Mouse (Mus musculus): ENCODE data around the gene Gatad2b. TPM values are rescaled to one million over a fixed set of nuclear protein-coding genes. Genes with fewer than 3 reads are reported as not detected.
A peak's percentile ranks its signal among the peaks of the same experiment; 100 is the strongest.

Gatad2b gene
- polyA plus RNA-seq, 1 experiment from 2014 or later, result 10.8 TPM

- WGBS, result 39% methylated on average over 2 of the region's 2 CpGs
- H3K27ac ChIP-seq, result no peak overlapping the region
These were observed 76.1 kb downstream of the Gatad2b start for GRCm38 (mm10) chr3:90369041-90369440.

GRCm38 (mm10) chr3:90371857-90372256, 78.9 kb downstream of the Gatad2b start:
- Histone ChIP-seq H3K4me2 (no peak overlapping the region), H3K36me3 (no peaks in the 10 kb centered on the region), H3K27me3 (replicated peaks) (no peaks in the 10 kb centered on the region), H3K9ac (no peak overlapping the region), H3K9me3 (no peaks in the 10 kb centered on the region), H3K27ac (no peak overlapping the region), H3K4me3 (replicated peaks) (no peak overlapping the region), H3K4me1 (no peaks in the 10 kb centered on the region)
- 68% methylated on average over 7 of the region's 7 CpGs for WGBS
- no peak for ATAC-seq (ENCODE audit: insufficient read depth, low FRiP score, low read depth)

More at GRCm38 (mm10) chr3:90369041-90369440, 76.1 kb downstream of the Gatad2b start:
- no peaks in the 10 kb centered on the region for H3K36me3 ChIP-seq
- H3K4me3 ChIP-seq (replicated peaks), result no peak overlapping the region
- no peaks in the 10 kb centered on the region for H3K4me1 ChIP-seq
- no peak overlapping the region for H3K4me2 ChIP-seq
- no peaks in the 10 kb centered on the region for H3K9me3 ChIP-seq
- no peak for ATAC-seq (ENCODE audit: insufficient read depth, low FRiP score, low read depth)
- H3K9ac ChIP-seq, result no peak overlapping the region
- no peaks in the 10 kb centered on the region for H3K27me3 ChIP-seq (replicated peaks)

GRCm38 (mm10) chr3:90372817-90373216, 79.8 kb downstream of the Gatad2b start:
- no peak overlapping the region for H3K4me3 ChIP-seq (replicated peaks)
- H3K9me3 ChIP-seq, result no peaks in the 10 kb centered on the region
- no peak overlapping the region for H3K9ac ChIP-seq
- 53% methylated on average over 5 of the region's 5 CpGs for WGBS
- no peak overlapping the region for H3K27ac ChIP-seq
- no peaks in the 10 kb centered on the region for H3K27me3 ChIP-seq (replicated peaks)
- no peaks in the 10 kb centered on the region for H3K36me3 ChIP-seq
- no peak overlapping the region for H3K4me2 ChIP-seq
- no peaks in the 10 kb centered on the region for H3K4me1 ChIP-seq
- ATAC-seq (ENCODE audit: insufficient read depth, low FRiP score, low read depth), result no peak

- no peak overlapping the region for H3K4me3 ChIP-seq (replicated peaks)
- WGBS, result 24% methylated on average over 4 of the region's 4 CpGs
- H3K27me3 ChIP-seq (replicated peaks), result no peaks in the 10 kb centered on the region
- H3K4me1 ChIP-seq, result no peaks in the 10 kb centered on the region
- H3K36me3 ChIP-seq, result no peaks in the 10 kb centered on the region
- peak; percentile 20; the same call in 1 of the 2 replicates for ATAC-seq (ENCODE audit: insufficient read depth, low FRiP score, low read depth)
- no peak overlapping the region for H3K27ac ChIP-seq
- no peaks in the 10 kb centered on the region for H3K9me3 ChIP-seq
- no peak overlapping the region for H3K4me2 ChIP-seq
- H3K9ac ChIP-seq, result no peak overlapping the region
These were observed 80.6 kb downstream of the Gatad2b start for GRCm38 (mm10) chr3:90373432-90374028.

- Histone ChIP-seq H3K4me1 (no peaks in the 10 kb centered on the region), H3K27ac (no peak overlapping the region), H3K36me3 (no peaks in the 10 kb centered on the region), H3K4me3 (replicated peaks) (no peak overlapping the region), H3K9ac (no peak overlapping the region), H3K4me2 (no peak overlapping the region), H3K27me3 (replicated peaks) (no peaks in the 10 kb centered on the region), H3K9me3 (no peaks in the 10 kb centered on the region)
- WGBS, result 71% methylated on average over 4 of the region's 4 CpGs
- no peak for ATAC-seq (ENCODE audit: insufficient read depth, low FRiP score, low read depth)
These were observed 81.4 kb downstream of the Gatad2b start for GRCm38 (mm10) chr3:90374368-90374767.

DNA sequence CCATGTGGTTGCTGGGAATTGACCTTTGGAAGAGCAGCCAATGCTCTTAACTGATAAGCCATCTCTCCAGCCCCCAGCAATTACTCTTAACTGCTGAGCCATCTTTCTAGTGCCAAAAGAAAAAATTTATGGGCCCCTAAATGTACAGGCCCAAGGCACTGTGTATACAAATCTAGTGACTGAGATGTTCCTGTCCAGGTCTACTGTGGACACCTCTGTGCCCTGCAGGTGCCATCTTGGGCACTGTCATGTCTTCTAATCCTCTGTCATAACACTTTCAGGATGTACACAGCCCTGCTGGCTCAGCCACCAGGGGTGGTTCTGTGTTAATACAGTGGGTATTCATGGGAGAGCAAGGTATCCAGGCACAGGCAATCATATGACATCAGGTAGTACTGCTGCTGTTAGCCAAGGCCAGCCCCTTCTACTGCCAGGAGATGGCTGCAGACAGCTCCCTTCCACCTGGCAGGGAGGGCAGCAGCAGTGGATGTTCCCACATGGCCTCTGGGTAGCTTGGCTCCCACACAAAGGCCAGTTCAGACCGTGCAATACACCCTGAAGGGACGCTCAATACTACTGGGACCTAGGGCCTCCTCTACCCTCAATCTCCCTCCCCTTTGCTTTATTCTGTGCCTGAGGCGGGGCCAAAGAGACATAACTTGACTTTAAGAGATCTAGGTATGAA, 82.7 kb downstream of the Gatad2b start:
- Histone ChIP-seq H3K36me3 (no peaks in the 10 kb centered on the region), H3K9ac (no peak overlapping the region), H3K4me2 (no peak overlapping the region), H3K4me1 (no peaks in the 10 kb centered on the region), H3K9me3 (no peaks in the 10 kb centered on the region), H3K27me3 (replicated peaks) (no peaks in the 10 kb centered on the region), H3K27ac (no peak overlapping the region), H3K4me3 (replicated peaks) (no peak overlapping the region)
- no peak for ATAC-seq (ENCODE audit: insufficient read depth, low FRiP score, low read depth)
- 56% methylated on average over 3 of the region's 3 CpGs for WGBS

DNA sequence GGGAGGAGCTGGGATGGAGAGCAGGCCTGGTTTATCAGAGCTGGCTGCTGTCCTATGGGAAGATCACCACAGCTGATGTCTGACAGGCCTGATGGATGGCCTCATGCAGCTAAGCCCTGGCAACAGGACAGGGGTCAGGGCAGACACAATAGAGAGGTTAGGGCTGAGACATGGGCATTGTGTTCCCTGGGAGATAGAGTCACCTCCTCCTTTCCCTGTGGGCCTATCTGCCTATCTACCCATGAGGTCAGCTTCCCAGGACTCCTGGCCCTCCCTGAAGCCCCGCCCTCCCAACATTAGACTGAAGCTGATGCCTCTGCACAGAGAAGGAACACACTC, 83.2 kb downstream of the Gatad2b start:
- no peaks in the 10 kb centered on the region for H3K27me3 ChIP-seq (replicated peaks)
- ATAC-seq (ENCODE audit: insufficient read depth, low FRiP score, low read depth), result no peak; the same call in 1 of the 2 replicates
- H3K36me3 ChIP-seq, result no peaks in the 10 kb centered on the region
- H3K4me2 ChIP-seq, result no peak overlapping the region
- no peak overlapping the region for H3K27ac ChIP-seq
- no peak overlapping the region for H3K9ac ChIP-seq
- no peaks in the 10 kb centered on the region for H3K4me1 ChIP-seq
- no peaks in the 10 kb centered on the region for H3K9me3 ChIP-seq
- no peak overlapping the region for H3K4me3 ChIP-seq (replicated peaks)
- WGBS, result 22% methylated on average over 1 of the region's 1 CpGs

DNA sequence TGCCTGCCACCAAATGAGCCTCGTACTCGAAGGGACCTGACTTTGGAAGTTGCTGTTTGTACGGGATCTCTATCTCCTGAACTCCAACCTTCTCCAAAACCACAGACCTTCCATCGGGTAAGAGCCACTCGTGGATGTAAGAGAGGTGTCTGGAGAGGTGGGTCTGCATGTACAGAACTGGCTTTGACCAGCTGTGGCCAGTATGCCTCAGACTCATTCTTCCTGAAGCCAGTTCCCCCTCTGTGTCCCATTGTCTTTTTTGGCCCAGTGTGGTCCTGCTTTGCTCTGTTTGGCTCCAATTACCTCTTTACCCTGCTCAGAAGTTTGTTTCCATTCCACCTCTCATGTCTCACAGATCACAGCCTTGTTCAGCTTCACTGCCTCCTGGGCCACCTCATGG, 85.5 kb downstream of the Gatad2b start:
- 79% methylated on average over 5 of the region's 5 CpGs for WGBS
- H3K27me3 ChIP-seq (replicated peaks), result no peaks in the 10 kb centered on the region
- H3K9me3 ChIP-seq, result no peaks in the 10 kb centered on the region
- H3K4me1 ChIP-seq, result no peaks in the 10 kb centered on the region
- H3K9ac ChIP-seq, result no peak overlapping the region
- no peak overlapping the region for H3K4me3 ChIP-seq (replicated peaks)
- ATAC-seq (ENCODE audit: insufficient read depth, low FRiP score, low read depth), result no peak
- H3K36me3 ChIP-seq, result no peaks in the 10 kb centered on the region
- H3K27ac ChIP-seq, result no peak overlapping the region
- H3K4me2 ChIP-seq, result no peak overlapping the region

DNA sequence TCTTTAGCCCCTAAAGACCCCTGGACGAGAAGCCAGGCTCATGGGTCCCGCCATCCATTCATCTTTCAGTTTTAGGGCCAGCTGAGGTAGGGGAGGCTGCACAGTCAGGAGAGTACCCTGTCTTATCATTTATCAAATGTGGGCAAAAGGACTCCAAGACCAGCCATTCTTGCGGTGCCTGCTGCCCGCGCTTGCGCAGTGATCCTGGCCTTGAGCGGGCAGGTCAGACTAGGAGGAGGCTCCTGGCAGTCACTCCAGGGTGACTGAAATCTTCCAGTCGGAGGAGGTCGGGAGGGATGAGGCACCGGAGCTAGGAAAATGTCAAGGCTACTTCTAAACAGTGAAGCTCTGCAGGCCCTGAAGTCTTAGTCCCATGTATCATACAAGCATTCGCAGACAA, 88.7 kb downstream of the Gatad2b start:
- no peak for ATAC-seq (ENCODE audit: insufficient read depth, low FRiP score, low read depth)
- Histone ChIP-seq H3K9ac (no peak overlapping the region), H3K4me1 (peaks cover 7% of the 10 kb centered on the region; the same call in 1 of the 2 replicates), H3K36me3 (no peaks in the 10 kb centered on the region), H3K9me3 (no peaks in the 10 kb centered on the region), H3K4me3 (replicated peaks) (no peak overlapping the region), H3K27me3 (replicated peaks) (no peaks in the 10 kb centered on the region), H3K27ac (no peak overlapping the region), H3K4me2 (no peak overlapping the region)
- WGBS, result 53% methylated on average over 11 of the region's 11 CpGs

DNA sequence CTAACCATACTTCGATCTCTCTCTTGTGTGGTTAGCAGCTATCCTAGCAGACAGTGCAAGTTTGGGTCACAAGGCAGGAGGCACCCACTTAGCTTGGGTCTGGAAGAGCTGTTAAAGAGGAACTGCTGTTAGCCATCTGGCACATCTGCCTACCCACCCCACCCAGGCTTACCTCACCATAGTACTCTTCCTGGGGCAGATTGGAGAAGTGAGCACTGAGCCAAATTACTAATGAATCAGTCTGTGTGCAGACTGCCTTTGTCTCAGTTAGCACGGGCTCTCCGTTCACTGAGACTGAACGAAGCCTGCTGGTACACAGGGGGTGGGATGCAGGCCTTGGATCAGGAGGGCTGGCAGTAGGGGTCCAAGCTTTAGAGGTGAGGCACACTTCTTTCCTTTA, 90.7 kb downstream of the Gatad2b start:
- H3K4me1 ChIP-seq, result peaks cover 21% of the 10 kb centered on the region
- no peaks in the 10 kb centered on the region for H3K9me3 ChIP-seq
- H3K27ac ChIP-seq, result no peak overlapping the region
- H3K27me3 ChIP-seq (replicated peaks), result no peaks in the 10 kb centered on the region
- no peak for ATAC-seq (ENCODE audit: insufficient read depth, low FRiP score, low read depth)
- H3K36me3 ChIP-seq, result no peaks in the 10 kb centered on the region; the same call in 1 of the 2 replicates
- H3K4me3 ChIP-seq (replicated peaks), result no peak overlapping the region
- no peak overlapping the region for H3K9ac ChIP-seq
- H3K4me2 ChIP-seq, result no peak overlapping the region
- 88% methylated on average over 4 of the region's 4 CpGs for WGBS

DNA sequence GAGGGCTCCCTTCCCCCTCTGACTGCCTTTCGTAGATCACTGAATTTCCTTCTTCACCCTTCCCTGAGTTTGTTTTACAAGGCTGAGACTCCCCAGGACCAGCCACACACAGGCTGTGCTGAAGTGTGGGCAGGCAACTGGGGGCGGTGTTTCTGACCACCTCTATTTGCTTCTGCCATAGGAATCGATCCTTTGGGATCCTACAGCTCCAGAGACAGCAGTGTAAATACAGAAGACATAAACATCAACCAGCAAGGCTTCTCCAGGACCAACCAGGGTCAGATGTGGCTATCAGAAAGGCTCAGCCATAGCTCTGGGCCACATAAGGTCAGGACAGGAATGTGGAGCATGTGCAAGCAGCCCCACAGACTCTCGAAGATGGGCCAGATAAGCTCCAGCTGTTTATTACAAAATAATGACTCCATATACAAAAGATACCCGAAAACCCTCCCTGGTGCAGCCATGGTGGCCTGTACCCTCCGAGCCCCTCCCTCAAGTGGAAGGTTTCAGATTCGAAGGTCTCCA, 91.9 kb downstream of the Gatad2b start:
- Histone ChIP-seq H3K9ac (no peak overlapping the region), H3K36me3 (no peaks in the 10 kb centered on the region; the same call in 1 of the 2 replicates), H3K4me2 (no peak overlapping the region), H3K9me3 (no peaks in the 10 kb centered on the region), H3K27me3 (replicated peaks) (no peaks in the 10 kb centered on the region), H3K4me1 (peaks cover 29% of the 10 kb centered on the region), H3K27ac (no peak overlapping the region), H3K4me3 (replicated peaks) (no peak overlapping the region)
- 29% methylated on average over 7 of the region's 7 CpGs for WGBS
- no peak for ATAC-seq (ENCODE audit: insufficient read depth, low FRiP score, low read depth)

DNA sequence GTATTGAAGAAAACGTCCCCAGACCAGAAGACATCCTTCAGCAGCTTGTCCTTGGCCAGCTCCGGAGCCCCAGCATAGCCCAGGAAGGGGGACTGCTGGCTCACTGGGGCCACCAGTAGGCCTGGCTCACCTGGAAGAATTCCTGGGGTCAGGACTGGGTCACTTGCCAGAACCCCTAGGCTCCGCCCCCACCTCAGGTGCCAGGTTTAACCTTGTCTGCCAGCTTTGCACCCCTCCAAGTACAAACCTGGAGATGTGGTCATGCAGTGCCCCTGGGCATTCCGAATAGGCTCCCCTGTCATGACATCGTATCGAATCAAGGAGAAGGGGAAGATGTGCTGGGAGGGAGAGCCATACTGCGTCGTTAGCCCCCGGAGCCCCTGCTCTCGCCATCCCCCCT, 93.8 kb downstream of the Gatad2b start:
- no peak overlapping the region for H3K4me2 ChIP-seq
- no peak overlapping the region for H3K27ac ChIP-seq
- no peaks in the 10 kb centered on the region for H3K9me3 ChIP-seq
- no peak overlapping the region for H3K9ac ChIP-seq
- H3K4me3 ChIP-seq (replicated peaks), result no peak overlapping the region
- ATAC-seq (ENCODE audit: insufficient read depth, low FRiP score, low read depth), result no peak
- peaks cover 36% of the 10 kb centered on the region for H3K4me1 ChIP-seq
- WGBS, result 89% methylated on average over 10 of the region's 10 CpGs
- no peaks in the 10 kb centered on the region; the same call in none of the 2 replicates for H3K36me3 ChIP-seq
- H3K27me3 ChIP-seq (replicated peaks), result no peaks in the 10 kb centered on the region
